Mouse (Mus musculus) forebrain, postnatal 0 days (tissue): ENCODE results near the gene Rtf2. TPM values are rescaled to one million over a fixed set of nuclear protein-coding genes. Genes with fewer than 3 reads are reported as not detected.

Experiments
- ATAC-seq: fragments of 200-750 bp; cut with Nextera tagmentation; 2 replicates; pipeline ENCODE4 v1.8.0; 2017; ENCODE audit warnings: mild to moderate bottlenecking, moderate library complexity
- DNase-seq: peaks from one replicate; pipeline ENCODE4 v3.0.0-alpha.2; 2015
- H3K27ac ChIP-seq: fragments of 300-500 bp; sonication (generic); 2 replicates; pipeline ENCODE4 v1.5.1; 2014; ENCODE audit warnings: low read depth, mild to moderate bottlenecking, antibody characterized with exemption, low read length, moderate library complexity, mixed read lengths
- H3K27me3 ChIP-seq: fragments of 300-500 bp; sonication (generic); 2 replicates; pipeline ENCODE4 v1.6.1; 2014; ENCODE audit warnings: mild to moderate bottlenecking, low read length, mixed read lengths; ENCODE audit not compliant: insufficient read depth
- H3K36me3 ChIP-seq: fragments of 300-500 bp; sonication (generic); 2 replicates; pipeline ENCODE4 v1.6.1; 2014; ENCODE audit warnings: mild to moderate bottlenecking, moderate library complexity; ENCODE audit not compliant: insufficient read depth
- H3K4me1 ChIP-seq: fragments of 300-500 bp; sonication (generic); 2 replicates; pipeline ENCODE4 v1.6.1; 2014; ENCODE audit warnings: antibody characterized with exemption; ENCODE audit not compliant: insufficient read depth
- H3K4me2 ChIP-seq: fragments of 300-500 bp; sonication (generic); 2 replicates; pipeline ENCODE4 v1.6.1; 2014; ENCODE audit warnings: low read depth, mild to moderate bottlenecking, moderate library complexity
- H3K4me3 ChIP-seq: fragments of 300-500 bp; sonication (generic); 2 replicates; pipeline ENCODE4 v1.5.1; 2014; ENCODE audit warnings: low read depth, low read length, mixed read lengths
- H3K9ac ChIP-seq: fragments of 300-500 bp; sonication (generic); 2 replicates; pipeline ENCODE4 v1.6.1; 2014; ENCODE audit warnings: mild to moderate bottlenecking
- H3K9me3 ChIP-seq: fragments of 300-500 bp; sonication (generic); 2 replicates; pipeline ENCODE4 v1.6.1; 2016; ENCODE audit warnings: low read length
- CTCF ChIP-seq: sonication (generic); IDR thresholded peaks from 2 replicates; pipeline ENCODE4 v1.5.1; 2016; ENCODE audit warnings: antibody characterized with exemption, control low read depth, low read depth
- WGBS: fragments of 180-500 bp; shearing (Covaris S2); extraction: QIAGEN DNeasy Blood & Tissue Kit; methylation state at CpG from one replicate; pipeline ENCODE4 v1.1.7; 2014; 5-methylcytosine and 5-hydroxymethylcytosine counted together
- polyA plus RNA-seq: library from polyadenylated mRNA; unstranded; fragments of >200 nt; fragmentation: Nextera tagmentation; extraction: Ambion mirVana; gene quantifications from 2 replicates; pipeline ENCODE4 v1.2.1, GENCODE M21; 2015
- total RNA-seq: library from RNA; depleted of rRNA; stranded (reverse); fragments of >200 nt; gene quantifications from 2 replicates; pipeline ENCODE4 v1.2.3, GENCODE M21; 2014

Rtf2 gene
- total and polyA plus RNA-seq, 2 experiments from 2014 or later, result 84.0 to 99.6 TPM

- no peaks in the 10 kb centered on the region for H3K36me3 ChIP-seq
- H3K4me1 ChIP-seq, result no peaks in the 10 kb centered on the region
- no peak overlapping the region for H3K4me2 ChIP-seq
- H3K27ac ChIP-seq, result no peak overlapping the region
- WGBS, result 71% methylated on average over 13 of the region's 13 CpGs
- no peak for TF ChIP-seq CTCF
- no peak for DNase-seq
- H3K9me3 ChIP-seq, result no peaks in the 10 kb centered on the region
- ATAC-seq, result no peak
- H3K9ac ChIP-seq, result no peak overlapping the region
- no peaks in the 10 kb centered on the region for H3K27me3 ChIP-seq
- no peak overlapping the region for H3K4me3 ChIP-seq
These were observed 39.1 kb upstream of the Rtf2 start for GRCm38 (mm10) chr2:172401116-172401825.

DNA sequence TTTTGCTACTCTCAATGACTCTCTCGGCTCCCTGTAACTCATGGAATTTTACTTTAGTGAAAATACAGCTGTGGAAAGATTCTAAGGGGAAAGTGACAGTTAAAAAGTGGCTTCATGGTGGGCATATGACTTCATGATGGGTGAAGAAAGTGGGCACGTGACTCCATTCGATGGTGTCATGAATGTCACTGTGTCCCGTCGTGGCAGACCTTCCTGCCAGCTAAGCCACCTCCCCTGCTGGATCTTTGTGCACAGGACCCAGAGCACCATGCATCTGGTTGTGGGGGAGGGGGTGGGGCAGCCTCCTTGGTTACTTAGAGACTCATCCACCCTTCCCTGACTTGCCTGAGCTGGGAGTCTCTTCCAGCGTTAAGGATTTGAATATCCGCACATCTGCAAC is 36.1 kb upstream of the Rtf2 start:
- DNase-seq (no peak), ATAC-seq (no peak)
- no peak for TF ChIP-seq CTCF
- Histone ChIP-seq H3K4me1 (no peaks in the 10 kb centered on the region), H3K4me2 (no peak overlapping the region), H3K36me3 (no peaks in the 10 kb centered on the region), H3K4me3 (no peak overlapping the region), H3K27me3 (no peaks in the 10 kb centered on the region), H3K9me3 (no peaks in the 10 kb centered on the region), H3K27ac (no peak overlapping the region), H3K9ac (no peak overlapping the region)
- WGBS, result 71% methylated on average over 7 of the region's 7 CpGs

DNA sequence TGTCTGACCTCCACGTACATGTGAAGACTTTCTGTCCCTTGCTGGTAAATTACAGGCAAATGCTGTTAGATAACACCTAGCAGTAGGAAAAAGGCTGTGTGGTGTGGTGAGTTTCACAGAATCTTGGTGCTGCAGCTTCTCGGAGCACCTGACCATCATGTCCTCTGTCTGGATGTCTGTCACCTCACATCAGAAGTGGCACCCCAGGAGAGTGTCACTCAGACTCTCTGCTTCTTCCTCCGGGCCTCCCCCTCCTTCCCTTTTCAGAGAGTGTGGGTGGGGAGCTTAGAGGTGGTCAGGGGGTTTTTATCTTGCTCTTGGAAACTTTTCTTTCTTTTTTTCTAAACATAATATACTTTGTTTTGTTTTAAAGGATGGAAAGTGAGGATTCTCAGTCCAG is 35.3 kb upstream of the Rtf2 start:
- no peak for ATAC-seq
- Histone ChIP-seq H3K27me3 (no peaks in the 10 kb centered on the region), H3K36me3 (no peaks in the 10 kb centered on the region), H3K4me2 (no peak overlapping the region), H3K27ac (no peak overlapping the region), H3K9me3 (no peaks in the 10 kb centered on the region), H3K4me3 (no peak overlapping the region), H3K4me1 (no peaks in the 10 kb centered on the region), H3K9ac (no peak overlapping the region)
- DNase-seq, result no peak
- WGBS, result 79% methylated on average over 3 of the region's 3 CpGs
- no peak for TF ChIP-seq CTCF

GRCm38 (mm10) chr2:172406173-172406572 is 34.2 kb upstream of the Rtf2 start:
- H3K27me3 ChIP-seq, result no peaks in the 10 kb centered on the region
- H3K36me3 ChIP-seq, result no peaks in the 10 kb centered on the region
- H3K4me1 ChIP-seq, result no peaks in the 10 kb centered on the region
- no peaks in the 10 kb centered on the region for H3K9me3 ChIP-seq
- TF ChIP-seq CTCF, result no peak
- H3K27ac ChIP-seq, result no peak overlapping the region
- no peak for DNase-seq
- no peak overlapping the region for H3K4me3 ChIP-seq
- no peak overlapping the region for H3K9ac ChIP-seq
- WGBS, result 90% methylated on average over 4 of the region's 4 CpGs
- no peak overlapping the region for H3K4me2 ChIP-seq
- no peak for ATAC-seq

DNA sequence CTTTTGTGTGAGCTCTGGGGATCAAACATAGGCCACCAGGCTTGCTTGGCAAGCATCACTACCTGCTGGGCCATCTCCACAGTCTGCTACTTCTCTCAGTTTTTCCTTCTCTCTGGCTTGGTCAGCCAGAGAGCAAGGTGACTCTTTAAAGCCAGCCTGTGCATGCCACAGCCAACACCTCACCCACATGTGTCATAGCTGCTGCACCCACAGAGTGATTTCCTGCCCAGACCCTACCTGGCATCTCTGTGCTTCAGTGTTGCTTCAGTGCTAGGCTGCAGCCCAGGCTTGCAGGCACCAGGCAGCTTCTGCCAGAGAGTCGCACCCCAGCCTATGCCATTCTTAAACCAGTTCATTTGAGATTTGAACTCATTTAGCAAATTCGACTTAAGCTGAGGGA is 32.9 kb upstream of the Rtf2 start:
- WGBS, result 83% methylated on average over 2 of the region's 2 CpGs
- TF ChIP-seq CTCF, result no peak

GRCm38 (mm10) chr2:172410686-172411085 is 29.7 kb upstream of the Rtf2 start:
- H3K36me3 ChIP-seq, result no peaks in the 10 kb centered on the region
- H3K9me3 ChIP-seq, result no peaks in the 10 kb centered on the region
- DNase-seq, result no peak
- H3K4me3 ChIP-seq, result no peak overlapping the region
- H3K9ac ChIP-seq, result no peak overlapping the region
- H3K27ac ChIP-seq, result no peak overlapping the region
- no peaks in the 10 kb centered on the region for H3K27me3 ChIP-seq
- WGBS, result 82% methylated on average over 2 of the region's 2 CpGs
- no peak for TF ChIP-seq CTCF
- no peak for ATAC-seq
- H3K4me2 ChIP-seq, result no peak overlapping the region
- no peaks in the 10 kb centered on the region for H3K4me1 ChIP-seq

More for the DNA sequence above, 32.9 kb upstream of the Rtf2 start:
- Histone ChIP-seq H3K27me3 (no peaks in the 10 kb centered on the region), H3K36me3 (no peaks in the 10 kb centered on the region), H3K9me3 (no peaks in the 10 kb centered on the region), H3K4me3 (no peak overlapping the region), H3K9ac (no peak overlapping the region), H3K4me2 (no peak overlapping the region), H3K27ac (no peak overlapping the region), H3K4me1 (no peaks in the 10 kb centered on the region)
- no peak for ATAC-seq
- DNase-seq, result no peak

DNA sequence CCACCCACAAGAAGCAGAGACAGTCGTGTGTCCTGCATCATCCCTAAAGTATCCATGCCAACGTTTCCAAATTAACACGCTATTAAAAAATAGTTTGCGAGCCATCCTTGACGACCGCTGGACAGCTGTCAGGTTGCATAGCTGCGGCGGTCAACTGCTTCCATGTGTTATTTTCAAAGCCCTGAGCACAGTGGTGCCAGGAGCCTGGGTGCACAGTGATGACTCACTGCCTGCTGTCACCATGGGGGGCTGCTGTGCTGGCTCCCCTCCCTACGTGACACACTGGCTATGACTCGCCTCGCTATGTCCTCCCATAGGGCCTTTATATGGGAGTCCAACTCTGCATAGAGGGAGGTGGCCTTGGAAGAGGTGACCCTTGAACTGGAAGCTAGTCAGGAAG is 29.3 kb upstream of the Rtf2 start:
- no peak overlapping the region for H3K27ac ChIP-seq
- H3K4me3 ChIP-seq, result no peak overlapping the region
- H3K4me1 ChIP-seq, result no peaks in the 10 kb centered on the region
- no peaks in the 10 kb centered on the region for H3K9me3 ChIP-seq
- H3K36me3 ChIP-seq, result no peaks in the 10 kb centered on the region
- H3K9ac ChIP-seq, result no peak overlapping the region
- TF ChIP-seq CTCF, result no peak
- no peak for DNase-seq
- H3K4me2 ChIP-seq, result no peak overlapping the region
- 84% methylated on average over 11 of the region's 11 CpGs for WGBS
- no peaks in the 10 kb centered on the region for H3K27me3 ChIP-seq
- no peak for ATAC-seq
